Mouse (Mus musculus) activated CD4-positive, CD25-positive, alpha-beta regulatory T cell, adult 9 weeks (primary cell): ENCODE results near the gene E330017A01Rik. TPM values are rescaled to one million over a fixed set of nuclear protein-coding genes. Genes with fewer than 3 reads are reported as not detected.

Source experiments
- polyA plus RNA-seq: library from polyadenylated mRNA; unstranded; fragments of 100-300 nt; shearing (Covaris generic); gene quantifications from one replicate; pipeline ENCODE4 v1.2.1, GENCODE M21; 2017

The E330017A01Rik gene
- not detected for polyA plus RNA-seq

GRCm38 (mm10) chr16:58638689-58639175, at the start of gene E330017A01Rik:
E330017A01Rik (minus strand) TSS chr16:58638739.

GRCm38 (mm10) chr16:58669917-58670630, 31.5 kb upstream of the E330017A01Rik start, which contains the start of gene Cpox:
Cpox (plus strand) TSS chr16:58670292.

GRCm38 (mm10) chr16:58616878-58617277, 21.7 kb downstream of the E330017A01Rik start, which contains the start of gene Gm813:
Gm813 (minus strand) TSS chr16:58616978.

Other genes with a start within 250 kb of the E330017A01Rik start
- 0.22 TPM for gene Dcbld2, start 230.3 kb downstream of the E330017A01Rik start, polyA plus RNA-seq
- 7.1 TPM for gene St3gal6, start 114.5 kb downstream of the E330017A01Rik start, polyA plus RNA-seq
- gene Gm813, start 21.8 kb downstream of the E330017A01Rik start, polyA plus RNA-seq: not detected
- gene Cpox, start 31.6 kb upstream of the E330017A01Rik start, polyA plus RNA-seq: 26.9 TPM
- gene Gpr15, start 80.3 kb upstream of the E330017A01Rik start, polyA plus RNA-seq: 18.7 TPM
- 128 TPM for gene Cldnd1, start 89.2 kb upstream of the E330017A01Rik start, polyA plus RNA-seq
- gene Olfr172, start 124.4 kb upstream of the E330017A01Rik start, polyA plus RNA-seq: not detected
- gene Olfr173, start 161.5 kb upstream of the E330017A01Rik start, polyA plus RNA-seq: 1.9 TPM
- gene Olfr175-ps1, start 188.0 kb upstream of the E330017A01Rik start, polyA plus RNA-seq: not detected
- not detected for gene Olfr177, start 236.0 kb upstream of the E330017A01Rik start, polyA plus RNA-seq